Comparison of ENCODE assay signal across 8 mouse cellular contexts in genomic region chr11:115766981-115767380, GRCm38 (mm10). TPM values are rescaled to one million over a fixed set of nuclear protein-coding genes. Genes with fewer than 3 reads are reported as not detected.
DNase-seq lines count a peak whose midpoint lies in the region; ATAC-seq and TF ChIP-seq lines count a peak whose summit lies in the region.

No protein-coding gene starts in this region.

- no peak for TF ChIP-seq CTCF in kidney, postnatal 0 days (IDR thresholded peaks at IDR 0.05; ENCODE audit: low read depth)

- WGBS in heart, embryonic 12.5 days: 73% methylated on average over 8 of the region's 8 CpGs
- 87% methylated on average over 8 of the region's 8 CpGs for WGBS in forebrain, embryonic 16.5 days
- WGBS in kidney, postnatal 0 days: 62% methylated on average over 8 of the region's 8 CpGs
- 86% methylated on average over 8 of the region's 8 CpGs for WGBS in midbrain, embryonic 16.5 days

- no peaks in the 10 kb centered on the region; the same call in 1 of the 2 replicates for H3K36me3 ChIP-seq in heart, embryonic 12.5 days
- H3K36me3 ChIP-seq in forebrain, embryonic 16.5 days (ENCODE audit: control insufficient read depth, insufficient read depth): no peaks in the 10 kb centered on the region
- no peaks in the 10 kb centered on the region for H3K36me3 ChIP-seq in kidney, postnatal 0 days (ENCODE audit: insufficient read depth, low read length)
- H3K36me3 ChIP-seq in midbrain, embryonic 16.5 days (ENCODE audit: control insufficient read depth, insufficient read depth, low read length): no peaks in the 10 kb centered on the region

- peak overlapping the region; percentile 87 for H3K4me2 ChIP-seq in heart, embryonic 12.5 days
- peak overlapping the region; percentile 61; the same call in 1 of the 2 replicates for H3K4me2 ChIP-seq in forebrain, embryonic 16.5 days (ENCODE audit: low read length)
- peak overlapping the region; percentile 79 for H3K4me2 ChIP-seq in kidney, postnatal 0 days (ENCODE audit: low read length)
- H3K4me2 ChIP-seq in midbrain, embryonic 16.5 days (ENCODE audit: low read length): peak overlapping the region; percentile 71

- peaks cover 46% of the 10 kb centered on the region for H3K4me1 ChIP-seq in heart, embryonic 12.5 days (replicated peaks)
- peaks cover 12% of the 10 kb centered on the region for H3K4me1 ChIP-seq in forebrain, embryonic 16.5 days (replicated peaks; ENCODE audit: control insufficient read depth, insufficient read depth, low read length)
- H3K4me1 ChIP-seq in kidney, postnatal 0 days (replicated peaks; ENCODE audit: insufficient read depth, low read length): peaks cover 19% of the 10 kb centered on the region; the same call in 1 of the 2 replicates
- H3K4me1 ChIP-seq in midbrain, embryonic 16.5 days (ENCODE audit: control insufficient read depth, insufficient read depth, low read length): peaks cover 23% of the 10 kb centered on the region

- H3K4me3 ChIP-seq in heart, embryonic 12.5 days: peak overlapping the region; percentile 92
- no peak overlapping the region; the same call in 1 of the 2 replicates for H3K4me3 ChIP-seq in forebrain, embryonic 16.5 days (replicated peaks; ENCODE audit: low read length)
- H3K4me3 ChIP-seq in kidney, postnatal 0 days (replicated peaks; ENCODE audit: low read depth, low read length): no peak overlapping the region; the same call in 1 of the 2 replicates
- no peak overlapping the region for H3K4me3 ChIP-seq in midbrain, embryonic 16.5 days (ENCODE audit: low read depth, low read length)

- peak overlapping the region; percentile 93 for H3K27ac ChIP-seq in heart, embryonic 12.5 days (ENCODE audit: poor library complexity, severe bottlenecking)
- no peak overlapping the region for H3K27ac ChIP-seq in forebrain, embryonic 16.5 days (ENCODE audit: low read length)
- H3K27ac ChIP-seq in kidney, postnatal 0 days: peak overlapping the region; percentile 94
- no peak overlapping the region; the same call in 1 of the 2 replicates for H3K27ac ChIP-seq in midbrain, embryonic 16.5 days (ENCODE audit: low read length)

- H3K27me3 ChIP-seq in heart, embryonic 12.5 days (replicated peaks): no peaks in the 10 kb centered on the region
- H3K27me3 ChIP-seq in forebrain, embryonic 16.5 days (replicated peaks; ENCODE audit: control insufficient read depth, insufficient read depth, low read length): no peaks in the 10 kb centered on the region
- no peaks in the 10 kb centered on the region for H3K27me3 ChIP-seq in kidney, postnatal 0 days (ENCODE audit: insufficient read depth, low read length)
- H3K27me3 ChIP-seq in midbrain, embryonic 16.5 days (ENCODE audit: control insufficient read depth, insufficient read depth, low read depth, low read length): no peaks in the 10 kb centered on the region

- H3K9ac ChIP-seq in heart, embryonic 12.5 days: peak overlapping the region; percentile 96
- no peak overlapping the region for H3K9ac ChIP-seq in forebrain, embryonic 16.5 days (replicated peaks; ENCODE audit: low read depth, low read length)
- no peak overlapping the region for H3K9ac ChIP-seq in kidney, postnatal 0 days (ENCODE audit: low read depth, low read length)
- H3K9ac ChIP-seq in midbrain, embryonic 16.5 days (ENCODE audit: low read depth, low read length): no peak overlapping the region

- no peak for DNase-seq in heart, adult 18-20 months
- no peak for DNase-seq in kidney, postnatal 0 days (ENCODE audit: low spot score)
- no peak for DNase-seq in urinary bladder, postnatal 10 days (ENCODE audit: low spot score)
- no peak for DNase-seq in left cerebral cortex, postnatal 4 days
- no peak for DNase-seq in layer of hippocampus, postnatal 10 days (ENCODE audit: low spot score in 2 of 2)

- no peak for ATAC-seq in heart, embryonic 12.5 days (ENCODE audit: insufficient number of reproducible peaks, low FRiP score)
- ATAC-seq in forebrain, embryonic 16.5 days: no peak
- ATAC-seq in kidney, postnatal 0 days (replicated peaks; ENCODE audit: low FRiP score, low read depth): no peak
- no peak for ATAC-seq in midbrain, embryonic 16.5 days

- intact Hi-C loops in left cerebral cortex, postnatal 4 days (cut with DNase I): loop anchor here (5.0 kb wide), 1 partner anchor 45 kb away; the partner anchor contains the start of genes Caskin2 and Tsen54

- no peaks in the 10 kb centered on the region for H3K9me3 ChIP-seq in heart, embryonic 12.5 days (replicated peaks)
- no peaks in the 10 kb centered on the region for H3K9me3 ChIP-seq in forebrain, embryonic 16.5 days (ENCODE audit: control insufficient read depth, low read length)
- no peaks in the 10 kb centered on the region for H3K9me3 ChIP-seq in kidney, postnatal 0 days (replicated peaks; ENCODE audit: low read length)
- H3K9me3 ChIP-seq in midbrain, embryonic 16.5 days (replicated peaks; ENCODE audit: control insufficient read depth, low read length, poor library complexity, severe bottlenecking): no peaks in the 10 kb centered on the region

RNA-seq across cellular contexts. Expression of gene Tmem94, which starts 1.7 kb away (rescaled TPM):
- polyA plus RNA-seq in heart, embryonic 12.5 days (2016; fragmentation: Nextera tagmentation; extraction: Ambion mirVana): 52.4 and 52.5 TPM in 2 replicates
- total RNA-seq in heart, adult 18-20 months (2021): 100 to 1,000 TPM in 1 of 2 experiments, 10 to 100 TPM in 1; 96.6 to 104 TPM
- 29.1 and 29.8 TPM in 2 replicates for polyA plus RNA-seq in forebrain, embryonic 16.5 days (2015; fragmentation: Nextera tagmentation; extraction: Ambion mirVana)
- 19.6 TPM in 2 replicates for polyA plus RNA-seq in kidney, postnatal 0 days (2015; fragmentation: Nextera tagmentation; extraction: Ambion mirVana)
- 25.1 and 25.6 TPM in 2 replicates for polyA plus RNA-seq in midbrain, embryonic 16.5 days (2015; fragmentation: Nextera tagmentation; extraction: Ambion mirVana)
- total RNA-seq in left cerebral cortex, postnatal 4 days (2021): 10 to 100 TPM; 37.3 to 44.1 TPM
- total RNA-seq in layer of hippocampus, postnatal 10 days (2021): 10 to 100 TPM; 33.4 to 38.2 TPM

RNA-seq across cellular contexts. Expression of gene Caskin2, which starts 46.5 kb away (rescaled TPM):
- polyA plus RNA-seq in heart, embryonic 12.5 days (2016; fragmentation: Nextera tagmentation; extraction: Ambion mirVana): 23.5 and 25.3 TPM in 2 replicates
- 10 to 100 TPM; 39.2 to 42.9 TPM for total RNA-seq in heart, adult 18-20 months (2021)
- 9.1 and 11.2 TPM in 2 replicates for polyA plus RNA-seq in forebrain, embryonic 16.5 days (2015; fragmentation: Nextera tagmentation; extraction: Ambion mirVana)
- 14.2 and 14.4 TPM in 2 replicates for polyA plus RNA-seq in kidney, postnatal 0 days (2015; fragmentation: Nextera tagmentation; extraction: Ambion mirVana)
- polyA plus RNA-seq in midbrain, embryonic 16.5 days (2015; fragmentation: Nextera tagmentation; extraction: Ambion mirVana): 7.6 and 8.9 TPM in 2 replicates
- total RNA-seq in left cerebral cortex, postnatal 4 days (2021): 10 to 100 TPM; 13.4 to 14.5 TPM
- 10 to 100 TPM; 20.5 to 21.6 TPM for total RNA-seq in layer of hippocampus, postnatal 10 days (2021)

RNA-seq across cellular contexts. Expression of gene Tsen54, which starts 47.5 kb away (rescaled TPM):
- polyA plus RNA-seq in heart, embryonic 12.5 days (2016; fragmentation: Nextera tagmentation; extraction: Ambion mirVana): 23.0 and 29.2 TPM in 2 replicates
- total RNA-seq in heart, adult 18-20 months (2021): 1 to 10 TPM; 7.1 to 8.5 TPM
- polyA plus RNA-seq in forebrain, embryonic 16.5 days (2015; fragmentation: Nextera tagmentation; extraction: Ambion mirVana): 25.8 and 28.3 TPM in 2 replicates
- polyA plus RNA-seq in kidney, postnatal 0 days (2015; fragmentation: Nextera tagmentation; extraction: Ambion mirVana): 34.7 and 36.2 TPM in 2 replicates
- polyA plus RNA-seq in midbrain, embryonic 16.5 days (2015; fragmentation: Nextera tagmentation; extraction: Ambion mirVana): 23.7 and 24.2 TPM in 2 replicates
- 10 to 100 TPM; 15.1 to 19.1 TPM for total RNA-seq in left cerebral cortex, postnatal 4 days (2021)
- total RNA-seq in layer of hippocampus, postnatal 10 days (2021): 10 to 100 TPM; 16.1 to 22.3 TPM

RNA-seq across cellular contexts. Expression of gene Llgl2, which starts 56.9 kb away (rescaled TPM):
- 22.5 and 25.8 TPM in 2 replicates for polyA plus RNA-seq in heart, embryonic 12.5 days (2016; fragmentation: Nextera tagmentation; extraction: Ambion mirVana)
- 10 to 100 TPM; 17.5 to 18.2 TPM for total RNA-seq in heart, adult 18-20 months (2021)
- polyA plus RNA-seq in forebrain, embryonic 16.5 days (2015; fragmentation: Nextera tagmentation; extraction: Ambion mirVana): 1.3 and 2.0 TPM in 2 replicates
- polyA plus RNA-seq in kidney, postnatal 0 days (2015; fragmentation: Nextera tagmentation; extraction: Ambion mirVana): 54.5 and 61.2 TPM in 2 replicates
- 0.82 and 1.0 TPM in 2 replicates for polyA plus RNA-seq in midbrain, embryonic 16.5 days (2015; fragmentation: Nextera tagmentation; extraction: Ambion mirVana)
- total RNA-seq in left cerebral cortex, postnatal 4 days (2021): 1 to 10 TPM; 1.1 to 2.4 TPM
- 1 to 10 TPM in 1 of 2 experiments, under 1 TPM in 1; 0.73 to 1.0 TPM for total RNA-seq in layer of hippocampus, postnatal 10 days (2021)

RNA-seq across cellular contexts. Expression of gene Grb2, which starts 58.6 kb away (rescaled TPM):
- 95.9 and 113 TPM in 2 replicates for polyA plus RNA-seq in heart, embryonic 12.5 days (2016; fragmentation: Nextera tagmentation; extraction: Ambion mirVana)
- 100 to 1,000 TPM in 1 of 2 experiments, 10 to 100 TPM in 1; 98.4 to 111 TPM for total RNA-seq in heart, adult 18-20 months (2021)
- polyA plus RNA-seq in forebrain, embryonic 16.5 days (2015; fragmentation: Nextera tagmentation; extraction: Ambion mirVana): 188 and 194 TPM in 2 replicates
- polyA plus RNA-seq in kidney, postnatal 0 days (2015; fragmentation: Nextera tagmentation; extraction: Ambion mirVana): 69.9 and 72.8 TPM in 2 replicates
- polyA plus RNA-seq in midbrain, embryonic 16.5 days (2015; fragmentation: Nextera tagmentation; extraction: Ambion mirVana): 177 and 196 TPM in 2 replicates
- total RNA-seq in left cerebral cortex, postnatal 4 days (2021): 100 to 1,000 TPM; 218 to 220 TPM
- 100 to 1,000 TPM; 160 to 186 TPM for total RNA-seq in layer of hippocampus, postnatal 10 days (2021)

Comparison
In these comparisons a context has a peak if more than half of its experiments do, and no peak if none do; other contexts are left out.
1. H3K27ac ChIP-seq: peak in heart, embryonic 12.5 days (single experiment) and kidney, postnatal 0 days (single experiment); none in forebrain, embryonic 16.5 days (single experiment) and midbrain, embryonic 16.5 days (single experiment).
2. Peak in every context shown above with its lines, with median percentiles within 50 percentile points of each other: H3K4me2 ChIP-seq.